Mouse (Mus musculus) liver, adult 2 months (tissue): ENCODE measurements around the gene Mettl9.

Source experiments
- CTCF ChIP-seq: fragments of 200-500 bp; IDR thresholded peaks from 2 replicates; pipeline ENCODE4 v1.5.1; 2011; ENCODE audit warnings: low read depth, low read length, control low read depth
- POLR2A ChIP-seq: fragments of 200-500 bp; IDR thresholded peaks from 2 replicates; pipeline ENCODE4 v1.6.1; 2011; ENCODE audit warnings: low read length, control low read depth; ENCODE audit not compliant: insufficient read depth; ENCODE audit errors: extremely low read depth

DNA sequence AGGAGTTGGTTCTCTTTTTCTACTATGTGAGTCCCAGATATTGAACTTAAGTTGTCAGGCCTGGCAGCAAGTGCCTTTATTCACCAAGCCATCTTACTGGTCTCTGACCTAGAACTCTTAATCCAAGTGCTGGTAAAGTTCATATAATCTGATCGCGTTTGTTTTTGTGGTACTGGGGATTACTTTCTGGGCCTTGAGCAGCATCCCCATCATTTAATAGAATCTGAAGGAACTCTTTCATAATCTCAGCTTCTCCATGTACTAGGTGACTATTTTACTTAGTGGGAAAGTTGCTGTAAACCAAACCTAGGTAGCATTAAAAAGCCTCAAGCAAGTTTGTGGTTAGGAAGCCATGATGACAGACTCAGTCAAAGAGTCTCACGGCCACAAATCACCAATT is 32.4 kb upstream of the Mettl9 start:
- no peak for TF ChIP-seq CTCF
- no peak for TF ChIP-seq POLR2A
